Mouse (Mus musculus) retina, postnatal 1 day (tissue): ENCODE data around the gene Nmt1.

Experiments
- DNase-seq: peaks from one replicate; pipeline ENCODE4 v3.0.0-alpha.2; 2012

Nmt1 gene

GRCm38 (mm10) chr11:103006286-103007000 lies 21.5 kb upstream of the Nmt1 start:
- no peak for DNase-seq

GRCm38 (mm10) chr11:103007001-103007340 lies 21.0 kb upstream of the Nmt1 start:
- DNase-seq, result no peak

DNA sequence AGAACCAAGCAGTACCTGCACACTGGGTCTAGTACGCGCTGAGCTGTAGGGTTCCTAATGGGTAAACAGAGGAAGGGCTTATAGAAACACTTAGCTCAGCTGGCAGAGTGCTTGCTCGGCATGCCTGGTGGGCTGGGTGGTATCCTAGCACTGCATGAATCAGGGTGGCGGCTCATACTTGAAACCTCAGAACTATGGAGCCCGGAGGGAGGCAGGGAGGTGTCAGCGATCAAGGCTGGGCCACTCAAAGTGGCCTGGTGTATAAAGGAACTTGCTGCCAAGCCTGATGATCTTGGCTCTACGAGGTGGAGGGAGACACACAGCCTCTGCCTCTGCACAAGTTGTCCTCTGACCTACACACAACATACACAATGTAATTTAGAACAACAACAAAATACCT lies 19.4 kb upstream of the Nmt1 start:
- DNase-seq, result no peak

DNA sequence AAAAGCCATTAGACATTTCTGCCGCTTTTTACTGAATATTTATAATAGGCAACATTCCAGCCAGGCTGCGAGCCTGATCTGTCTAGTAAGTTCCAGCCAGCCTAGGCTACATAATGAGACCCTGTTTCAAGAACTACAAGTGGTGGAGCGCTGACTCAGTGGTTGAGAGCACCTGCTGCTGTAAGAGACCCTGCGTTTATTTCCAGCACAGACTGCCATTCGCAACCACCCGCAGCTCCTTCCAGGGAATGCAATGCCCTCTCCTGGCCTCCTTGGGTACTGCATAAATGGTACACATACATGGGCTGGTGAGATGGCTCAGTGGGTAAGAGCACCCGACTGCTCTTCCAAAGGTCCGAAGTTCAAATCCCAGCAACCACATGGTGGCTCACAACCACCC lies 18.8 kb upstream of the Nmt1 start:
- DNase-seq, result peak; percentile 40

DNA sequence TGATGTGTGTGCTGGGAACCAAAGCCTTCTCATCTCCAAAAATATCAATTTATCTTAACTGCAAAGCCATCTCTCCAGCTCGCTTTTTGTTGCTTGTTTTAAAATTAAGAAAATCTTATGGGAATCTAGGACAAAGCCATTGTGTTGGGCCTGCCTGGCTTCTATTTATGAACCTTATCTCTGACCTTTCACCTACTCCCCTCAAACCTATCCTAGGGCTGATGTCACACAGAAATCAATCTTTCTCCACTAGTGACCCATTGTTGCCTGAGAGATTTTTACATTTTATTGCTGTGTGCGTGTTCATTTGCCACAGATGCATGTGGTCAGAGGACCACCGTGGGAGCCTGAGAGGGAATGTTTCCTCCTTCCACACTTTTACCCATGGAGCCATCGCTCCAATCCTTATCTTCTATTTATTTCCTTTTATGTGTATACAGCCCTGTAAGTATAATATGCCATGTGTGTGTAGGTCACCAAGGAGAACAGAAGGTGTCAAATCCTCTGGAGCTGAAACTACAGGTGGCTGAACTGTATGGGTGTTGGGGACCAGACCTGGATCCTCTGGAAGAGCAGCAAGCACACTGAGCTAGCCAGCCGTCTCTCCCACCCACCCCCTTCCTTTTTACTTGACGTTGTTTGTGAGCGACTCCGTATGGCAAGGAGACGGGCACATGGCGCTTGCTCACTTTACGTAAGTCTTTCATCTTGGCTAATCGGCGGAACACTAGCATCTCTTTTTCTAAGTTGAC lies 17.4 kb upstream of the Nmt1 start:
- no peak for DNase-seq

DNA sequence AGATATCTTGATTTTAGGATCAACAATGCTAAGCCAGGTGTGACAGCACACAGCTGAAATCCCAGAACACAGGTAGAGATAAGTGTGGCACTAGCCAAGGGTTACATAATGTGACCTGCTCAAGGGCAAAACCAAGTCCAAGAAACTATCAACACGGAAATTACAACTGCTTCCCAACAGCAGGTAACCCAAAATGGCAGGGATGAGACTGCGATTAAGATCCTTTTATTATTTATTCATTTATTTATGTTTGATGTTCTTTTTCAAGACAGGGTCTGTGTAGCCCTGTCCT lies 16.8 kb upstream of the Nmt1 start:
- no peak for DNase-seq

DNA sequence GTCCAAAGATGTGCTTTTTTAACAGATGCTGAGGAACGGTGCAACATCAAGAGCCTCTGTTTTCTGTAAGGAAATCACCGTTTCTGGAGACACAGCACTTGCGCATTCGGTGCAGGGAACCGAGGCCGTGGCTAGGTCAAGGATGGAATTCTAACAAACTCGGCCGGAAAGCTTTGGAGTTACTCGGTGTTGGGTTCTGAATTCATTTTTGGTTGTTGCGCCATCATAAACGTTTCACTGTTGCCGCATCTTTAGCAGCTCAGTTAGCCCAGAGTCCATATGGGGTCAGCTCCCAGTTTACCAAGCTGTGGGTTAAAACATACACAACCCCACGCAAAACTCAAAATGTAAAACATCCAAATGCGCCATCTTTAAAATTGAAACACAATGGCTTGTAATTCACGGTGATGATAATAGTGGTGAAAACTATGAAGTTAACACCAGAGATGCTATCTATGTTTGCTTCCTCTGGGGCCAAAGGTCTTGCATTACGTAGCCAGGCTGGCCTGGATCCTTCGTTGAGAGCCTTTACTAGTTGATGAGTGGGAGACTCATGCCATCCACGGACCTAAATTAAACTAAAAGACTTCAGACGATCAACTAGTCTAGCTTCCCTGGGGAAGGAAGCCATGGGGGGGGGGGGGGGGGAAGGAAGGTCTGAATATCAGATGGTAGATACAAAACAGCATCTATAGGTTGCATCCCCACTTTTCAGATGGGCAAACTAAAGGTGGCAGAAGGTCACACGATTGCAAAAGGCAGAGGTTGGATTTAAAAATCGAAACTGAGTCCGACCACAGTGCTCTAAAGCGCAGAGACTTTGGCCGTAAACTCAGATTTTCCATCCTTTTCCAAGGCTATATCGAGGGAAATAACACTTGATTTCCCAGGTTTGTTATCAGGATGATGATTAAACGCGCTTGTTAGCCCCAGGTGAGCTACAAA lies 11.8 kb upstream of the Nmt1 start:
- DNase-seq, result no peak

DNA sequence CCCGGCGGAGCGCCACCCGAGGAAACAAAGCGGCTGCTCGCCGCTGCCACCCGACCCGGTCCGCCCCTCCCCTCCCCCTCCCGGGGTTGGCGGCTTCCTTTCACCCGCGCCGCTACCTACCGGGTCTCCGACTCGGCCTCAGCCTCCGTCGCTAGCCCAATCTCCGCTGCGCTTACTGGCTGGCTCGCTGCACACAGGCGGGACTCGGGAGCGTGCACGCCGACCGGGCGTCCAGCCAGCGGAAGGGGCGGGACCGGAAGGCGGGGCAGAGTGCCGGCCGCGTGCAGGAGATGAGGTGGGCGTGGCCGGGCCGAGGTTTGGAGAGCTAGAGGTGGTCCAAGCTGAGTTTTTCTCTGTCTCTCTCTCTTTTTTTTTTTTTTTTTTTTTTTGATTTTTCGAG lies 11.1 kb upstream of the Nmt1 start:
- DNase-seq, result peak; percentile 97

DNA sequence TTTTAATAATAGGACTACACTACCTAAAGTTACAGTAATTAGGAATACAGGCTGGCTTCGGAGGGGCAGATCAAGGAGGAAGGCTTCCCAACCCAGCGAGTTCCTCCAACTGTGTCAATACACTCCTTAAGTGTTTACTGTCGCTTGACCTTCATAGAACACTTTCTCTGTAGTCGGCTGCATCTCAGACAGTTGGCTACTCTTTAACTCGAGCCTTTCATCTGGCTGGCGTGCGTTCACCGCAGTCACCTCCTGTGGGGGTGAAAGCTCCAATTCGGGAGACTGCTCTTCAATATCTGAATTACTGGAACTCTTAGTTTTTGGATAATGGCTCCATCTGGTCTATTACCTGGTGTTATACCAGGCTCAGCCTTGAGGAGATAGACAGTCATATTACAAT lies 10.3 kb upstream of the Nmt1 start:
- DNase-seq, result no peak

- DNase-seq, result no peak
Observed at GRCm38 (mm10) chr11:103018860-103019259, 9.1 kb upstream of the Nmt1 start.

GRCm38 (mm10) chr11:103019325-103019724 lies 8.7 kb upstream of the Nmt1 start:
- DNase-seq, result no peak

GRCm38 (mm10) chr11:103020713-103021335 lies 7.2 kb upstream of the Nmt1 start:
- peak; percentile 43 for DNase-seq

GRCm38 (mm10) chr11:103023974-103024373 lies 4.0 kb upstream of the Nmt1 start:
- no peak for DNase-seq

GRCm38 (mm10) chr11:103026901-103027300 lies 1.1 kb upstream of the Nmt1 start:
- DNase-seq, result no peak

DNA sequence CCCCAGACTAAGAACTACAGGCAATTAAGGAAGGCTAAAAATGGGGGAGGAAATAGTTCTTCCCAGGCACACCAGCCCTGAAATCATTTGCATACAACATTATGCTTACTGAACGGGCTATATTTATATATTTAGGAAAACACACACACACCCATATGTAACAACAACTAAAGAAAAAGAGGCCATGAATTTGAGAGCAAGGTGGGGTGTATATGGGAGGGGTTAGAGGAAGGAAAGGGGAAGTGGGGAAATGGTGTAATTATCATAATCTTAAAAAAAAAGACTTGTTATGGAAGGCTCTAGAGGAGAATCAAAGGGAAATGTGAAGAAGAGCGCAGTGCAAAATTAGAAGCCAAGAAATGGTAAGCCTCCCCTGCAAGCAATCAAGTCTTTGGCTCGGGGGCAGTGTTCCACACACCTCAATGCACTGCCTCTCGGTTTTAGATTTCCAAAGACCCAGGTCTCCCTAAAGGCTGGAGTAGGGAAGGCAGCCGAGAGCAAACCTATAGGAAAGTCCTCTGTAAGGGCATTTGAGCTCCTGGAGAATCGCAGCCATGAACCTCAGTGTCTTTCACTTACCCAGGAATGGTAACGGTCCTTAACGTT lies 317 bp upstream of the Nmt1 start:
- DNase-seq, result no peak

GRCm38 (mm10) chr11:103033030-103033429 lies 5.0 kb downstream of the Nmt1 start:
- no peak for DNase-seq

- DNase-seq, result no peak
Observed at GRCm38 (mm10) chr11:103035007-103035406, 7.0 kb downstream of the Nmt1 start.

GRCm38 (mm10) chr11:103036881-103037465 lies 9.0 kb downstream of the Nmt1 start:
- no peak for DNase-seq

- DNase-seq, result no peak
Observed at GRCm38 (mm10) chr11:103038037-103038436, 10.0 kb downstream of the Nmt1 start.

DNA sequence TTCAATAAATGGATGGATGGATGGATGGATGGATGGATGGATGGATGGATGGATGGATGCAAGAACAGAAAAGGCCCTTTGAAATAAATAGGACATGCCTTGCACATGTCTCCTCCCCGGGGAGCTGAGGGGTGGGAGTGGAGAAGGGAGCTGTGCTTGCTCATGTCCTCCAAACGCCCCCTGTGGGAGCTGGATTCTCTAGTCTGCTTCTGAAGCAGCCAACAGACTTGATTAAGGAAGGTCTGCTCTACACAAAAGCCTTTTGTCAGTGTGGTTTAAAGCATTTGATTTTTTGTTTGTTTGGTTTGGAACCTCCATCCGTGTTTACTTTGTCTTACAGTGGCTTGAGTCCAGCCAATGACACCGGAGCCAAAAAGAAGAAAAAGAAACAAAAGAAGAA lies 14.8 kb downstream of the Nmt1 start:
- no peak for DNase-seq

DNA sequence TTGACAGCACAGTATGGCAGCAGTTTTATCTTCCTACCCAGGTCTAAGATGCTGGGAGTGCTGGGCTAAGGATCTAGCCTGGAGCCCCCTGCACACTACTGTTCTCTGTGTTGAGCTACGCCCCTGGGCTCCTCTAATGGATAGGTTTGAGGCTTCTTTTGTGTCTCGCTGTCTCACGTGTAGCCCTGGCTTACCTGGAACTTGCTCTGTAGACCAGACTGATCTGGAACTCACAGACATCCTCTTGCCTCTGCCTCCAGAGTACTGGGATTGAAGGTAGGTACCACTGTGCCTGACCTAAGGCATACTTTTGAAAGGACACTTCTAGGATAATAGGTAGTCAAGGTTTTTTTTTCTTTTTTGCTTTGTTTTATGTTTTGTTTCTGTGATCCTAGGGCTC lies 16.0 kb downstream of the Nmt1 start:
- DNase-seq, result no peak

DNA sequence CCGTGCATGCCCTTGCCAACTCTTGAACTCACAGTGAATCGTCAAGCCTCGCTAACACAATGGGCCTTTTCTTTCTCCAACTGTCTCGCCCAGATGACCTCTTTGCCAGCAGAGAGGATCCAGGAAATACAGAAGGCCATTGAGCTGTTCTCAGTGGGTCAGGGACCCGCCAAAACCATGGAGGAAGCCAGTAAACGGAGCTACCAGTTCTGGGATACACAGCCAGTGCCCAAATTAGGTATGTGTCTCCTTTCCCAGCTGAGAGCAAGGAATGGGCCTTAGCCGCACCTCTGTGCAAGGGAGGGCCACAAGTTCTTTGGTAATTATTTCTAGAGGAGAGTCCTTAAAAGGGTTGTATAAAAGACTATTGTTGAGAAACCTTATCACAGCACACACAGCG lies 18.3 kb downstream of the Nmt1 start:
- DNase-seq, result peak; percentile 67

- DNase-seq, result no peak
Observed at GRCm38 (mm10) chr11:103049611-103050010, 21.6 kb downstream of the Nmt1 start.
